Mouse (Mus musculus) thymus, adult 2 months (tissue): Measurements from ENCODE around the gene Gria1. TPM values are rescaled to one million over a fixed set of nuclear protein-coding genes. Genes with fewer than 3 reads are reported as not detected.

Source experiments
- DNase-seq: peaks from one replicate; pipeline ENCODE4 v3.0.0; 2021
- H3K27ac ChIP-seq: fragments of 200-500 bp; 2 replicates; pipeline ENCODE4 v1.5.1; 2012; ENCODE audit warnings: low read length, control low read depth; ENCODE audit not compliant: control insufficient read depth, insufficient read depth
- H3K27me3 ChIP-seq: fragments of 200-500 bp; 2 replicates; pipeline ENCODE4 v1.6.1; 2012; ENCODE audit warnings: mild to moderate bottlenecking, low read length, moderate library complexity, mixed read lengths; ENCODE audit not compliant: control insufficient read depth, insufficient read depth
- H3K36me3 ChIP-seq: fragments of 200-500 bp; 2 replicates; pipeline ENCODE4 v1.6.1; 2012; ENCODE audit warnings: mild to moderate bottlenecking, low read length, moderate library complexity; ENCODE audit not compliant: control insufficient read depth, insufficient read depth
- H3K4me1 ChIP-seq: fragments of 200-500 bp; replicated peaks from 2 replicates; pipeline ENCODE4 v1.6.1; 2012; ENCODE audit warnings: low read length; ENCODE audit not compliant: control insufficient read depth, insufficient read depth
- H3K4me3 ChIP-seq: fragments of 200-500 bp; 2 replicates; pipeline ENCODE4 v1.5.1; 2012; ENCODE audit warnings: mild to moderate bottlenecking, low read length, control low read depth, moderate library complexity; ENCODE audit not compliant: control insufficient read depth, insufficient read depth
- CTCF ChIP-seq: fragments of 200-500 bp; IDR thresholded peaks from 2 replicates; pipeline ENCODE4 v1.5.1; 2012; ENCODE audit warnings: mild to moderate bottlenecking, control low read depth, low read length, moderate library complexity, borderline replicate concordance; ENCODE audit not compliant: control insufficient read depth, poor library complexity, insufficient read depth; ENCODE audit errors: extremely low read depth
- POLR2A ChIP-seq: fragments of 200-500 bp; IDR thresholded peaks from 2 replicates; pipeline ENCODE4 v1.6.1; 2012; ENCODE audit warnings: mild to moderate bottlenecking, low read length, control low read depth, moderate library complexity; ENCODE audit not compliant: control insufficient read depth, poor library complexity, insufficient read depth; ENCODE audit errors: extremely low read depth
- WGBS: fragments of 180-500 bp; shearing (Covaris S2); methylation state at CpG from one replicate; pipeline ENCODE4 v1.1.7; 2018; 5-methylcytosine and 5-hydroxymethylcytosine counted together
- polyA plus RNA-seq: library from polyadenylated mRNA; depleted of rRNA; stranded (reverse); fragments of >200 nt; gene quantifications from 2 replicates; pipeline ENCODE4 v1.2.3, GENCODE M21; 2012

The Gria1 gene
- polyA plus RNA-seq, 1 experiment, result 0.05 TPM

GRCm38 (mm10) chr11:57042057-57042456 lies 30.9 kb downstream of the Gria1 start:
- no peak overlapping the region for H3K27ac ChIP-seq

GRCm38 (mm10) chr11:57044146-57044545 lies 33.0 kb downstream of the Gria1 start:
- no peak for DNase-seq
- Histone ChIP-seq H3K4me1 (no peaks in the 10 kb centered on the region), H3K36me3 (no peaks in the 10 kb centered on the region), H3K4me3 (no peak overlapping the region), H3K27me3 (no peaks in the 10 kb centered on the region), H3K27ac (no peak overlapping the region)
- no peak for TF ChIP-seq CTCF
- no peak for TF ChIP-seq POLR2A
- WGBS, result 76% methylated on average over 5 of the region's 5 CpGs

More at GRCm38 (mm10) chr11:57042057-57042456, 30.9 kb downstream of the Gria1 start:
- H3K27me3 ChIP-seq, result no peaks in the 10 kb centered on the region
- no peak for DNase-seq
- WGBS, result 85% methylated on average over 3 of the region's 3 CpGs
- no peak overlapping the region for H3K4me3 ChIP-seq
- no peaks in the 10 kb centered on the region for H3K4me1 ChIP-seq
- H3K36me3 ChIP-seq, result no peaks in the 10 kb centered on the region
- TF ChIP-seq CTCF (no peak), POLR2A (no peak)

- DNase-seq, result no peak
- Histone ChIP-seq H3K27me3 (no peaks in the 10 kb centered on the region), H3K36me3 (no peaks in the 10 kb centered on the region), H3K4me1 (no peaks in the 10 kb centered on the region), H3K27ac (no peak overlapping the region), H3K4me3 (no peak overlapping the region)
- no peak for TF ChIP-seq POLR2A
- 68% methylated on average over 6 of the region's 6 CpGs for WGBS
These were observed 40.7 kb downstream of the Gria1 start for GRCm38 (mm10) chr11:57051666-57052562.

GRCm38 (mm10) chr11:57062441-57062840 lies 51.3 kb downstream of the Gria1 start:
- WGBS, result 89% methylated on average over 3 of the region's 3 CpGs
- Histone ChIP-seq H3K27ac (no peak overlapping the region), H3K27me3 (no peaks in the 10 kb centered on the region), H3K4me1 (no peaks in the 10 kb centered on the region), H3K4me3 (no peak overlapping the region), H3K36me3 (no peaks in the 10 kb centered on the region)
- no peak for DNase-seq
- TF ChIP-seq CTCF (no peak), POLR2A (no peak)

- no peak for TF ChIP-seq POLR2A
- TF ChIP-seq CTCF, result no peak
- WGBS, result 92% methylated on average over 8 of the region's 8 CpGs
- no peaks in the 10 kb centered on the region for H3K4me1 ChIP-seq
- H3K36me3 ChIP-seq, result no peaks in the 10 kb centered on the region
- no peak overlapping the region for H3K27ac ChIP-seq
- DNase-seq, result no peak
- H3K27me3 ChIP-seq, result no peaks in the 10 kb centered on the region
- H3K4me3 ChIP-seq, result no peak overlapping the region
These were observed 59.2 kb downstream of the Gria1 start for GRCm38 (mm10) chr11:57070196-57070901.

GRCm38 (mm10) chr11:57072171-57072570 lies 61.0 kb downstream of the Gria1 start:
- no peak for TF ChIP-seq CTCF
- no peak for TF ChIP-seq POLR2A
- no peaks in the 10 kb centered on the region for H3K27me3 ChIP-seq
- WGBS, result 77% methylated on average over 6 of the region's 6 CpGs
- no peak for DNase-seq
- no peaks in the 10 kb centered on the region for H3K4me1 ChIP-seq
- no peak overlapping the region for H3K4me3 ChIP-seq
- H3K36me3 ChIP-seq, result no peaks in the 10 kb centered on the region
- no peak overlapping the region for H3K27ac ChIP-seq
